Mouse (Mus musculus) lung, embryonic 14.5 days (tissue): ENCODE results near the gene Rhob. TPM values are rescaled to one million over a fixed set of nuclear protein-coding genes. Genes with fewer than 3 reads are reported as not detected.

Experiments used
- ATAC-seq: fragments of 200-750 bp; cut with Nextera tagmentation; 2 replicates; pipeline ENCODE4 v1.8.0; 2017; ENCODE audit warnings: mild to moderate bottlenecking, moderate TSS enrichment, moderate library complexity; ENCODE audit not compliant: insufficient read depth
- DNase-seq: peaks from one replicate; pipeline ENCODE4 v3.0.0-alpha.2; 2015
- H3K27ac ChIP-seq: fragments of 300-500 bp; sonication (generic); 2 replicates; pipeline ENCODE4 v1.5.1; 2014; ENCODE audit warnings: low read depth, mild to moderate bottlenecking, moderate library complexity
- H3K27me3 ChIP-seq: fragments of 300-500 bp; sonication (generic); 2 replicates; pipeline ENCODE4 v1.6.1; 2014; ENCODE audit warnings: low read length, control low read depth; ENCODE audit not compliant: insufficient read depth
- H3K36me3 ChIP-seq: fragments of 300-500 bp; sonication (generic); 2 replicates; pipeline ENCODE4 v1.6.1; 2014; ENCODE audit warnings: control low read depth; ENCODE audit not compliant: insufficient read depth
- H3K4me1 ChIP-seq: fragments of 300-500 bp; sonication (generic); 2 replicates; pipeline ENCODE4 v1.6.1; 2014; ENCODE audit warnings: antibody characterized with exemption, control low read depth; ENCODE audit not compliant: insufficient read depth
- H3K4me2 ChIP-seq: fragments of 300-500 bp; sonication (generic); 2 replicates; pipeline ENCODE4 v1.6.1; 2014; ENCODE audit warnings: mild to moderate bottlenecking
- H3K4me3 ChIP-seq: fragments of 300-500 bp; sonication (generic); 2 replicates; pipeline ENCODE4 v1.5.1; 2014; ENCODE audit warnings: low read depth, low read length
- H3K9ac ChIP-seq: fragments of 300-500 bp; sonication (generic); 2 replicates; pipeline ENCODE4 v1.6.1; 2014
- H3K9me3 ChIP-seq: fragments of 300-500 bp; sonication (generic); 2 replicates; pipeline ENCODE4 v1.6.1; 2016; ENCODE audit warnings: low read depth, low read length, control low read depth
- CTCF ChIP-seq: IDR thresholded peaks from 2 replicates; pipeline ENCODE4 v1.5.1; 2016; ENCODE audit warnings: antibody characterized with exemption, low read depth
- WGBS: fragments of 180-500 bp; shearing (Covaris S2); extraction: QIAGEN DNeasy Blood & Tissue Kit; methylation state at CpG from one replicate; pipeline ENCODE4 v1.1.7; 2014; 5-methylcytosine and 5-hydroxymethylcytosine counted together
- polyA plus RNA-seq: library from polyadenylated mRNA; unstranded; fragments of >200 nt; fragmentation: Nextera tagmentation; extraction: Ambion mirVana; gene quantifications from 2 replicates; pipeline ENCODE4 v1.2.1, GENCODE M21; 2014

Gene Rhob
- polyA plus RNA-seq, 1 experiment from 2014 or later: 66.5 TPM

- Histone ChIP-seq H3K4me3 (no peak overlapping the region), H3K9me3 (no peaks in the 10 kb centered on the region), H3K9ac (no peak overlapping the region), H3K4me2 (no peak overlapping the region), H3K27me3 (no peaks in the 10 kb centered on the region), H3K36me3 (no peaks in the 10 kb centered on the region), H3K27ac (no peak overlapping the region), H3K4me1 (peaks cover 13% of the 10 kb centered on the region; the same call in 1 of the 2 replicates)
- 58% methylated on average over 4 of the region's 4 CpGs for WGBS
- no peak for TF ChIP-seq CTCF
- no peak for ATAC-seq
- no peak for DNase-seq
Measured at GRCm38 (mm10) chr12:8472051-8472450, 27.8 kb downstream of the Rhob start.

GRCm38 (mm10) chr12:8470962-8471361 is 28.8 kb downstream of the Rhob start:
- H3K4me3 ChIP-seq: no peak overlapping the region
- H3K4me1 ChIP-seq: peaks cover 15% of the 10 kb centered on the region; the same call in 1 of the 2 replicates
- no peak overlapping the region for H3K27ac ChIP-seq
- H3K9ac ChIP-seq: no peak overlapping the region
- ATAC-seq (no peak), DNase-seq (no peak)
- no peaks in the 10 kb centered on the region for H3K9me3 ChIP-seq
- H3K27me3 ChIP-seq: no peaks in the 10 kb centered on the region
- no peak for TF ChIP-seq CTCF
- H3K4me2 ChIP-seq: no peak overlapping the region
- no peaks in the 10 kb centered on the region for H3K36me3 ChIP-seq
- 92% methylated on average over 2 of the region's 2 CpGs for WGBS

GRCm38 (mm10) chr12:8469742-8470494 is 29.9 kb downstream of the Rhob start:
- WGBS: 83% methylated on average over 25 of the region's 25 CpGs
- no peaks in the 10 kb centered on the region for H3K36me3 ChIP-seq
- H3K4me2 ChIP-seq: no peak overlapping the region
- H3K27ac ChIP-seq: no peak overlapping the region
- no peak overlapping the region for H3K4me3 ChIP-seq
- no peak for TF ChIP-seq CTCF
- peaks cover 17% of the 10 kb centered on the region; the same call in 1 of the 2 replicates for H3K4me1 ChIP-seq
- DNase-seq (no peak), ATAC-seq (no peak)
- no peaks in the 10 kb centered on the region for H3K9me3 ChIP-seq
- H3K9ac ChIP-seq: no peak overlapping the region
- H3K27me3 ChIP-seq: no peaks in the 10 kb centered on the region

GRCm38 (mm10) chr12:8468221-8468865 is 31.5 kb downstream of the Rhob start:
- Histone ChIP-seq H3K4me2 (no peak overlapping the region), H3K4me3 (no peak overlapping the region), H3K9me3 (no peaks in the 10 kb centered on the region), H3K27me3 (no peaks in the 10 kb centered on the region), H3K4me1 (peaks cover 17% of the 10 kb centered on the region; the same call in 1 of the 2 replicates), H3K9ac (no peak overlapping the region), H3K36me3 (no peaks in the 10 kb centered on the region), H3K27ac (no peak overlapping the region)
- ATAC-seq (no peak), DNase-seq (no peak)
- no peak for TF ChIP-seq CTCF

GRCm38 (mm10) chr12:8467029-8467924 is 32.5 kb downstream of the Rhob start:
- no peak for ATAC-seq
- WGBS: 60% methylated on average over 12 of the region's 12 CpGs
- Histone ChIP-seq H3K4me1 (0 out of 2 replicates have a peak, but pooled peaks cover 9% of the 10 kb centered on the region), H3K27ac (no peak overlapping the region), H3K9ac (no peak overlapping the region), H3K9me3 (no peaks in the 10 kb centered on the region), H3K36me3 (no peaks in the 10 kb centered on the region), H3K4me2 (no peak overlapping the region), H3K27me3 (no peaks in the 10 kb centered on the region), H3K4me3 (no peak overlapping the region)
- TF ChIP-seq CTCF: no peak
- DNase-seq: no peak

- 40% methylated on average over 3 of the region's 3 CpGs for WGBS
- no peak for DNase-seq
- Histone ChIP-seq H3K4me2 (no peak overlapping the region), H3K4me3 (no peak overlapping the region), H3K27me3 (no peaks in the 10 kb centered on the region), H3K9me3 (no peaks in the 10 kb centered on the region), H3K4me1 (0 out of 2 replicates have a peak, but pooled peaks cover 9% of the 10 kb centered on the region), H3K36me3 (no peaks in the 10 kb centered on the region), H3K9ac (no peak overlapping the region), H3K27ac (no peak overlapping the region)
- no peak for ATAC-seq
- no peak for TF ChIP-seq CTCF
Measured at GRCm38 (mm10) chr12:8465680-8466079, 34.1 kb downstream of the Rhob start.
